Mouse (Mus musculus) right cerebral cortex, postnatal 10 days (tissue): Measurements from ENCODE around the gene Vmn2r85.
A peak's percentile ranks its signal among the peaks of the same experiment; 100 is the strongest.
"Not testable (repeated sequence)": the region's sequence is repeated elsewhere in the genome, so short reads cannot be mapped to it uniquely, and the experiment has no call there.

Experiments
- DNase-seq, 2 experiments: peaks; one replicate each; pipeline ENCODE4 v3.0.0; 2021; ENCODE audit warnings: low spot score in 2 of 2

Gene Vmn2r85

GRCm38 (mm10) chr10:130429603-130430002 lies at the start of gene Vmn2r85:
Vmn2r85 (minus strand) TSS chr10:130429703.
- DNase-seq = not testable (repeated sequence)

DNA sequence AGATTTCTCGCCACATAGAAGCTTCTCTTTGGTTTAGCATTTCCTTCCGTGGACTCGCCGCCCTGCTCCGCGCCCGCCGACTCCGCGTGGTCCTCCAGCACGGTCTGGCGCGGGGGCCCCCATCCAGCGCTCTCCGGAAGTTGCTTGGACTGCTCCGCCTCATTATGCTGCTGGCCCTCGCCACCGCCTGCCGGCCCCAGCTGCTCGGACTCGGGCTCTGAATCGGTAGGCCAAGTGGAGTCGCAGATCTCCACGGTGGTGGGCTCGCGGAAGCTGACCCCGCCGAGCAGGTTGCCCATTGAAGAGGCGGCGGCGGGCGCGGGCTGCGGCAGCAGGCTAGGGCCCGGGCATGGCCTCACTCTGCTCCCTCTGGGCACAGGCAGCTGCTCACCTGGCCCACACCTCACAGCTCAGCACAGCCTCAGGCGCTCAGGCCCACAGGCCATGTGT lies 40.8 kb upstream of the Vmn2r85 start:
- DNase-seq = peak; percentile 32 to 48

GRCm38 (mm10) chr10:130455950-130456349 lies 26.4 kb upstream of the Vmn2r85 start, which contains the start of gene Vmn2r86:
Vmn2r86 (minus strand) TSS chr10:130456050.
- DNase-seq = not testable (repeated sequence)

DNA sequence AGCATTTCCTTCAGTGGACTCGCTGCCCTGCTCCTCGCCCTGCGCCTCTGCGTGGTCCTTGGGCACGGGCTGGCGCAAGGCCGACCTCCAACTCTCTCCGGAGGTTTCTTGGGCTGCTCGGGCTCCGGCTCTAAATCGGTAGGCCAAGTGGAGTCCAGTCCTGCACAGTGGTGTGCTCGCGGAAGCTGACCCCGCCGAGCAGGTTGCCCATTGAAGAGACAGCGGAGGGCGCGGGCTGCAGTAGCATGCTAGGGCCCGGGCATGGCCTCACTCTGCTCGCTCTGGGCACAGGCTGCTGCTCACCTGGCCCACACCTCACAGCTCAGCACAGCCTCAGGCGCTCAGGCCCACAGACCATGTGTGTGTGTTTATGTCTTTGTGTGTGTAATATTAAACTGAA lies 15.3 kb upstream of the Vmn2r85 start:
- DNase-seq = no peak

DNA sequence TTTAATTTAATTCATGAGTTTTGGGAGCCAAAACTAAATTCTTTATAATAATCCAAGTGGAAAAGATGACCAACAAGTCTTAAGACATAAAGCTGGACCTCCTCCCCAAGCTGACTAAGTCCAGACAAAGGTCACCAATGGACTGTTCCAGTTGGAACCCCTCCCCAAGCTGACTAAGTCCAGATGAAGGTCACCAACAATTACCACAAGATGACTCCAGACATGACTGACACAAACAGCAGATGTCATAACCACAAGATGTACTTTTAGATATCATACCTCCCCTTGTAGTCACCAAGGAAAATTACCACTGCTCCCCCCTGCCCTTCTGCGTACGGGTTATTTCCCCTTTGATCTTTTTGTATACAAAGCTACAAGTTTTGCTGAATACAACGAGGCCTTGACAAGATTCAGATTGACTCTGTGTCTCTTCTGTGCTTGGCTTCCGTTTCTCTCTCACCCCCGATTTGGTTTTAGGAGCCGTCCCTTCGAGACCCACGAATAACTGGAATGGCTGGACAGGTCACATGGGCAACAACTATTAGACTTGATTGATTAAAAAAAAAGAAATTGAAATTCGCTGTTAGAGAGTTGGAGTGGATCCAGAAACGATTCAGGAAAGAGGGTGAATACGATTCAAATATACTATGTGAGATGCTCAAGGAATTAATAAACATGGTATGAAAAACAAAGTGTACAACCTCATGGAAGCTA lies 4.8 kb upstream of the Vmn2r85 start:
- not testable (repeated sequence) for DNase-seq

DNA sequence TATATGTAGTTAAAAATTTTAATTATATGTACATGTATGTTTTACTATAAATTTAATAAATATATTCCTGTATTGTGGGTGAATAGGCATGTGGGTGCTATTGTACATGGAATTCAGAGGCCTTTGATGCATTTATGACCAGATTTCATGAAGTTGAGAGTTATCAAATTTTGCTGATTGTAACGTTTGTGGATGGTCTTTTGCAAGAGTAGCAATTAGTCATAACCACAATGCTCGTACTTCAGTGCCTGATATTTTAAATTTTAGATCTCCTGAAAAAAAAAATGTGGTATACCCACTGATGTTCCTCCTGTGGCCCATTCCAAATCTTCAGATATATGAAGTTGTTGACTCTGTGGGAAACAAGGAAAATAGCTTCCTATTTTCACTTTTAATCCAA lies 7.1 kb downstream of the Vmn2r85 start:
- not testable (repeated sequence) for DNase-seq

DNA sequence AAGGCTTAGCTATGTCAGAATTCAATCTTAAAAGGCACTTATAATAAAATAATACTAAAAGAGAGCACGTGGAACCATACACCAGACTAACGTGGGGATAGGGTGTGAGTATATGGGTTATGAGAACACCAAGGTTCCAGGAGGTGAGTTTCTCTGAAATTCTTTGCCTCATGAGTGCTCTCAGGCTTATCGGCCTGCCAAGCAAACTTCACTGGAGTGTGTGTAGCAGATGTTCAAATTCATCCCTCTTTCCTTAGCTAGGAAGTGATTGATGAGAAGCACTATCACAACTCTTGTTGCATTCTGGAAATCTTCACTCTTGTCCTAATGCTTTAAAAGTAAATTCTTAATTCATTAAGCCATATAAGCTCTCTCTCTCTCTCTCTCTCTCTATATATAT lies 9.1 kb downstream of the Vmn2r85 start:
- DNase-seq = no peak

GRCm38 (mm10) chr10:130419954-130420353 lies 9.5 kb downstream of the Vmn2r85 start:
- DNase-seq = not testable (repeated sequence)

DNA sequence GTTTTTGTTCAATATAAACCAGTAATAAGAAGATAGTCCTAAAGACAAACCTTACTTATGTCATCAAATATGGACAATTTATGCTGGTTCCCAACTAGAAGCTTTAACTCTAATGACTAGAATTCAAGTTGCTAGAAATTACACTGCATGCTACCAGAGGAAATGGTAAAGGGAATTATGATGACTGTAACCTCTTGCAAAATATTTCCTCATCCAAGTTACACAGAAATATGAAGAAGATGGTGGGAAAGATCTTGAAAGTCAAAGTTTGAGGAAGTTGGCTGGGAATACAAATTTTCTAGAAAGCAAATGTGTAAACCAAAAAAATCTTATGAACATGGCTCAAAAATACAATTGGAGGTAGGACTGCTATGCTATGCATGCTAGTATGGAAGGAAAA lies 13.2 kb downstream of the Vmn2r85 start:
- not testable (repeated sequence) for DNase-seq

DNA sequence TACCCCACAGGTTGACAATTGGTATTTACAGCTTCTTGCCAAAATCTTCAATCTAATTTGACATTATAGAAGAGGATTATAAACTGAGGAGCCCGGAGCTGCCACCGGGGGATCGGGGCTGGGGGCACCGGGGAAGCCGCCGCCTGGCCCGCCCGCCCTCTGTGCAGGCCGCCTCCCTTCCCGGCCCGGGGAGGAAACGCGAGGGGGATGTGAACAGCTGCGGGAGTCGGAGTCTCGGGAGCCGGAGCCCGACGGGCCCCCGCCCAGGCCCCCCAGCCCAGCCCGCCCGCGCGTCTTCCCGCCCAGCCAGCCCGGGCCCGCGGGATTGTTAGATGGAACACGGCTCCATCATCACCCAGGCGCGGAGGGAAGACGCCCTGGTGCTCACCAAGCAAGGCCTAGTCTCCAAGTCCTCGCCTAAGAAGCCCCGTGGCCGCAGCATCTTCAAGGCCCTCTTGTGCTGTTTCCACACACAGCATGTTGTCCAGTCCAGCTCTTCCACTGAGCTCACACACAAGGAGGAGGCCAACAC lies 17.3 kb downstream of the Vmn2r85 start:
- not testable (repeated sequence) for DNase-seq

DNA sequence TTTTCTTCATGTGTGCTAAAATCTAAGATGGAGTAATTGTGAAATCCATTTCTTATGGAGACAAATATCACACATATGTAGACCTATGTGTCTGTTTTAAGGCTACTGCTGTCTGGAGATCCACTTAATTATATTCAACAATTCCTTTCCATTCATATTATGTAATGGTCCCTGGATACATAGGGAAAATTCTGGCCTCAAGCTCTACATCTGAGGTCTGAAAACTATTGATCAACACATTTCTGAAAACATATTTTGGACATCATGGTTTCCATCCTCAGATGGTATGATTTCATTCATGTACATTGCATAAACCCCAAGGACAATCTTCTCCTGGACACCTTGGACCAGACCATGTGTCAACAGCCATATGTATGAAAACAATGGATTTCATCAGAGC lies 35.3 kb downstream of the Vmn2r85 start, which contains the start of gene Vmn2r84:
Gene Vmn2r84, minus strand, starts transcription at position 101 of the 400 bp plus-strand sequence.
- DNase-seq = no peak

GRCm38 (mm10) chr10:130375145-130375544 lies 54.4 kb downstream of the Vmn2r85 start:
- DNase-seq = no peak

DNA sequence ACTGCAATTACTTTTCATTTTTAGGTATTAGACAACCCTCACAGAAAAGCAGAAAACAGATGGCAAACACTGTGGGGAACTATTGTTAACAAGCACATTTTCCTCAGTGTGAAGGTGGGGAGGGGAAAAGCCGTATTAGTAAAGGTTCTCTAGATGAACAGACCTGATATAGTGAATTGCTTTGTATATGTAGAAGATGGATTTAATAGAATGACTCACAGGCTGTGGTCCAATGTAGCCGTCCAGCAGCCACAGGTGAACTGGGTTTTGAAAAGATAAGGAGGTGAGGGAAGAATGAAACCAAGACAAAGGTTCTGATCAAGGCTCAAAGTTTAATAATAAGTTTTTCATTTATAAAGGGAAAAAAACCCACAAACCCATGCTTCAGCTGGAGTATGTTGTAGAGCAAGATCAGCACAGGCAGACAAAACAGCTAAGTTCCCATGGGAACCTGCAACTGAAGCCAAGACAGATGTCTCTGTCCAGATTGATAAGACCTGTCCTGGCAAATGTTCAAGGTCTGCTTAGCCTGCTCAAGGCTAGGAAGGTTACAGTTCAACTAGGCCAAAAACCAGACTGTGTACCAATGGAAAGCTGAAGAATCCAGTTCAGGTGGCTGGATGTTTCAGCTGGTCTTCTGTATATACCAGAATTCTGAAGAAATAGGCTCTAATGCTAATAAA lies 56.9 kb downstream of the Vmn2r85 start:
- no peak for DNase-seq

GRCm38 (mm10) chr10:130371644-130372043 lies 57.9 kb downstream of the Vmn2r85 start:
- no peak for DNase-seq

DNA sequence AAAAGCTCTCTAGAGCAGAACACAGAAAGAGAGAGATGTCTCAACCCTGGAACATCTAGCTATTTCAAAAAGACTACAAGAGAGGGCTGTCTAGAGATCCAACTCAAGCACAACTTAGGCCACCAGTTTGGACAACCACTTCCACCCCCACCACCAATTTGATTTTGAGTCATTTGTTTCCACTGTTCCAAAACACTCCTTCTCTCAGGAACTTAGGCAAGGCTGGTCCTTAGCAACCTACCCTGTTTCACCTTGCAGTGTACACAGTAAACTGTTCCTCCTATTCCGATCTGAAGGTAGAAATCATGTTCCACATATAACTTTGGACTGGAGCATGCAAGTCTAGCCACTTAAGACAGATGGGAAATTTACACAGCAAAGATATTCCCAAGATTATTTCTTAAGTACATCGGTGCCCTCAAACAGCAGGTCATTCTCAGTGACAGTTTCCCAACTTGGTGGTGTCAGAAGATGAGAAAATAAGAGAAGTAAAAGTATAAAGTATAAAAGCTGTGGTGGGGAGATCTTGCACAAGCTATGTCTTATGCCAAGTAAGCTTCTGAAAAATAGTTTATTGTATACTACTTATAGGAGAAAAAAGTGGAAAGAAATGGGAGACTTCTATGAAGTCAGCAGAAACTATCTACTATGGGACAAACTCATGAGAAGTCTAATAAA lies 59.4 kb downstream of the Vmn2r85 start:
- DNase-seq = no peak

DNA sequence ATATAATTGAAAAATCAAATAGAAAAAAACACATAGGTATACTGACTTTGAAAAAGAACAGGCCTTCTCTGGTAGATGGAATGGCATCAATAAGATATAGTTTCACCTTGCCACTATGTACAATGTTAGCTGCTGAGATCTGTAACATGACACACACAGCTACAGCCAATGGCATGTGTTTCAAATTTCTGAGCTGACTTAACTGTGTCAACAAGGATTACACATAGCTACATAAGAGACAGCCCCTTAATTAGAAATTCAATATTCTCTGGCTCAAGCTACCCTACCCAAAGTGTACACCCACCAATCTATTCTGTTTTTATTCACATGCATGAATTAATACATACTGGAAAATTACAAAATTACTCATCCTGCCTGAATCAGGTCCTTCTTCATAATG lies 61.1 kb downstream of the Vmn2r85 start:
- no peak for DNase-seq

DNA sequence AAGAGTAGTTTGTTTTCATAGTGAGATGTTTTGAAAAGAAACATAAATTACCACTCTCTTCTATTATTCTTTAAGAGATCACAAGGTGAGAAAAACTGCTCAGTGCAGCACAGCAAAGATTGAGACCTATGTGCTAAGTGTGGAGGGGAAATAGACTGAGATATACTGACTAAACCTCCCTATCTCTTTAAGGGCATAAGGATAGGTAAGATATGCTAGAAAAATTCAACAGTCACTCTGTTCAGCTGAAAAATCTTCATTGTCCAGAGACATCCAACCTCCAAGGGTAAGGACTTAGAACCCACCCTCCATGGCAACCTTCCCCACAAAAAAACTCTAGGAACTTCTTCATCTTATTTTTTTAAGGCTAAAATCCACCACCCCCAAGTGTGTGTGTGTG lies 64.7 kb downstream of the Vmn2r85 start:
- DNase-seq = no peak
